Mouse (Mus musculus) urinary bladder, postnatal 4 days (tissue): ENCODE results near the gene Sel1l3.

Experiments
- DNase-seq, 2 experiments: peaks; one replicate each; pipeline ENCODE4 v3.0.0; 2021 to 2022; ENCODE audit warnings: low spot score in 2 of 2

Gene Sel1l3

GRCm38 (mm10) chr5:53091331-53091730 is 122.4 kb downstream of the Sel1l3 start:
- DNase-seq, result no peak

DNA sequence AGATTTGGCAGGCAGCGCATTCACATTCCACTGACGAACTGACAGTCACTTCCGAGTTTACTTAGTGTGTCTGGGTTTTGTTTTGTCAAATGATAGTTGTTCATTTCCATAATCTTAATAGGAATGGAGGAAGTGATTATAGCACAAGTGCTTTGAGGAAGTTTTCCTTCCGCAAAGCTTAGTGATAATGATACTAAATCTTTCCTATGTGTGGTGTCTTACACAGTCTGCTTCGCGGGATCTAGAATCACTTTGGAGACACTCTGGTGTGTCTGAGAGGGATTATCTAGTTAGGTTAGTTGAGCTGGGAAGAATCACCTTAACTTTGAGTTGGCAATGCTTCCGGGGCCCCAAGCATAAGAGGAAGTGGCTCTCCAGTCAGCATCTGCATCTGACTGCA is 126.3 kb downstream of the Sel1l3 start:
- no peak for DNase-seq

DNA sequence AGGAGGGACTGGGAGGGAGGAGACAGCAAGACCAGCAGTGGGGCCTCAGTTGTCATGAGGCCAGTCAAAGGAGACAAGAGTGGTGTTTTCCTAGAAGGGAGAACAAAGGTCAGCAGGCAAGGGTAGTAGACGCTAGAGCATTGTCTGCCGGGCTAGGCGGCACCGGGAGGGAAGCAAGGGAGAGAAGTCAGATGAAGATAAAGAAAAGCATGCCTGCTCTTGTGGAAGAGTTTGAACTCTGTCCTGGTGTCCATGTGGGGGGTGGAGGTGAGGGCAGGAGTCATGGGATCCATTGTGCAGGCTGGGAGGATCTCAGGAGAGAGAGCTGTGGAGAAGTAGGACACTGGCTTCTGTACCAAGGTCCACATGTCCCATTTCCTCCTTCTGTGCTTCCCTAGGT is 135.3 kb downstream of the Sel1l3 start:
- no peak for DNase-seq

- DNase-seq, result no peak
These were observed 139.2 kb downstream of the Sel1l3 start for GRCm38 (mm10) chr5:53074553-53074952.

DNA sequence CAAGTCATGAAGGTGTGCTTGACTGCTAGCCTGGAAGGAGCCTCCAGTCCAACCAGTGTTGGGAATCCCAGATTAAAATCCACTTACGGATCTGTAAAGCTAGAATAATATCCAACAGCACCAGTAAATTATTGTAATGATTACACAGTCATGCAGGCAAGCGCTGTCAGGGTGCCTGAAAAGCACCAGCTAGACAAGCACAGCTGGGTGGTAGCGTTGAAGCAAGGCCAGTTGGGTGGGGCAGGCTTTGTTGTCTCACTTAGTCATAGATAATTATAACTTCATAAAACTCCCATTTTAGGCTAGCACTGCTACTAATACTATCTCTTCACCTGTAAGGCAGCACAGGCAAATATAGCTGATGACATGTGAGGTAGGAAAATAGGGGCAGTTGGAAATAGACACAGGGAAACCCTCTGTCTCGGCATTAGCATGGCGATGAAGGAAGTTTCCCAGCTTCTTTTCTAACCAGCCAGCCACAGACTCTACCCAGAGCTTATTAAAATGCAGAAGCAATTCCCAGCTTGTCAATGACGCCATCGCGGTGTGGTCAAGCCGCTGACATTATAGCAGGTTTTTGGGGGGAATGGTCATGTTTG is 152.1 kb downstream of the Sel1l3 start:
- DNase-seq, result no peak
